Mouse (Mus musculus) heart, adult 11 months (tissue): ENCODE results near the gene Tnip1.

Source experiments
- DNase-seq: peaks from one replicate; pipeline ENCODE4 v3.0.0; 2022

Gene Tnip1

GRCm38 (mm10) chr11:54871831-54872537 lies 90.7 kb downstream of the Tnip1 start:
- peak; percentile 94 for DNase-seq

- DNase-seq = no peak
These were observed 93.4 kb downstream of the Tnip1 start for GRCm38 (mm10) chr11:54869318-54869717.

GRCm38 (mm10) chr11:54868445-54868844 lies 94.3 kb downstream of the Tnip1 start:
- peak; percentile 83 for DNase-seq

DNA sequence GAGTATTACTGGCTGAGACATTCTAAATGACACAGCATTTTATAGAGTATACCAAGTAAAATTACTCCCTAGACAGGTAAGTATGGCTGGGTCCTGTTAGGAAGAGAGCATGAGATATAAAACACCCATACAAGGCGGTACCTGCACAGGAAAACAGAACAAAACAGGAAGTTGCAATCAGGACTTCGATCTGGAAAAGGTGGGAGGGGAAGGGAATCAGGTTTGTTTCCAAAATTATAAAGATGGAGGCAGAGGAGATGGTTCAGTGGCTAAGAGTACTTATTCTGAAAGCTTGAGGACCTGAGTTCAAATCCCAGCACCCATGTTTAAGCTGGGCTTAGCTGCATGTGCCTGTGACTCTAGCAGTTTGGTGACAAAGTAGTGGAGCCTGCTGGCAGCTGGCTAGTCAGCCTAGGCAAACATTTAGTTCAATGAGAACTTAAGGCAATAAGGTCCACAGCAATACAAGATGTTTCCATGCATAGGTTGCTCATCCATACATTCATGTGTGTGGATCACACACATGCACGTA lies 94.7 kb downstream of the Tnip1 start:
- peak; percentile 85 for DNase-seq

- DNase-seq = no peak
These were observed 95.7 kb downstream of the Tnip1 start for GRCm38 (mm10) chr11:54867049-54867385.

DNA sequence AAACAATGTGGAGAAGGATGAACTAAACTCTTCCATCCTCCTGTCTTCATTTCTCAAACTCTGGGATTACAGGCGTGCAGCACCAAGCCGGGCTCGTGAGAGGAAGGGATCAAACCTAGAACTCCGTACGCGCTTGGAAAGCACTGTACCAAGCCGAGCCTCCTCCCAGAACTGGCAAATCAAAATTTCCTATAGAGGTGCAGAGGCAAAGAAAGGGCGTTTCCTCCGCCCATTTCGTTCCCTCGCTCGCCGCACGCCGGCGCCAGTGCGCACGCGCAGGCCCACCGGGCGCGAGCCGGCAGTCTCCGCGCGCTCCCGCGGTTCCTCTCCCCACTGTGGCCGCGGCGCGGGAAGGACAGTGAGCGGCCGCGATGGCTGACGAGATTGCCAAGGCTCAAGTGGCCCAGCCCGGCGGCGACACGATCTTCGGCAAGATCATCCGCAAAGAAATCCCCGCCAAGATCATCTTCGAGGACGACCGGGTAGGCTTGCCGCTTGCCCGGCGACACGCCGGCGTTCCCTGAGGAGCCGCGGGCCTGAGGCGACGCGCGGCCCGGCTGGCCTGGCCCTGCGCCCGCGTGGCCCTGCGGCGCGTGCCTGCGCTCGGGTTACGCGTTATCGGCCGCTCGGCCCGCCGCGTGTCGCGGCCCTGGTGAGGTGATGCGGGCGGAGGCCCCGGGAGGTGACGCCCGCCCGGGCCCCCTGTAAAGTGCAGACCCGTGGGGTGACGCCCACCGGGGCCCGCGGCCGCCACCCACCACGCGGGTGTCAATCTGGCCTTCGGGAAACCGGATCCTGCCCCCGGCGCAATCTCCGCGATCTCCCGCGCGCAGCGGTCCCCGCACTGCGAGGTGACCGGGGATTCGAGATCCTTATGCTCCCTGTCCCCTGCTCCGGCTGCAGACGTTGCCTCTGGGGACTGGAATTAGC lies 96.3 kb downstream of the Tnip1 start, which contains the start of gene Hint1:
Gene Hint1, plus strand, starts transcription at position 265 of the 930 bp plus-strand sequence.
- peak; percentile 100 for DNase-seq

- peak; percentile 79 for DNase-seq
These were observed 97.2 kb downstream of the Tnip1 start for GRCm38 (mm10) chr11:54865330-54866085.

- peak; percentile 95 for DNase-seq
These were observed 99.8 kb downstream of the Tnip1 start for GRCm38 (mm10) chr11:54862621-54863520.

GRCm38 (mm10) chr11:54861471-54862420 lies 101.0 kb downstream of the Tnip1 start:
- DNase-seq = peak; percentile 91
